Mouse (Mus musculus) megakaryocyte, embryonic 14.5 days (primary cell): ENCODE results near the gene Tnnt2.

Experiments used
- FLI1 ChIP-seq: IDR thresholded peaks from 2 replicates; pipeline ENCODE4 v1.6.1; 2012; ENCODE audit warnings: low read length, inconsistent platforms, mixed read lengths
- GATA1 ChIP-seq: IDR thresholded peaks from 3 replicates; pipeline ENCODE4 v1.6.1; 2012; ENCODE audit warnings: mixed read lengths, low read length, inconsistent platforms, borderline replicate concordance

DNA sequence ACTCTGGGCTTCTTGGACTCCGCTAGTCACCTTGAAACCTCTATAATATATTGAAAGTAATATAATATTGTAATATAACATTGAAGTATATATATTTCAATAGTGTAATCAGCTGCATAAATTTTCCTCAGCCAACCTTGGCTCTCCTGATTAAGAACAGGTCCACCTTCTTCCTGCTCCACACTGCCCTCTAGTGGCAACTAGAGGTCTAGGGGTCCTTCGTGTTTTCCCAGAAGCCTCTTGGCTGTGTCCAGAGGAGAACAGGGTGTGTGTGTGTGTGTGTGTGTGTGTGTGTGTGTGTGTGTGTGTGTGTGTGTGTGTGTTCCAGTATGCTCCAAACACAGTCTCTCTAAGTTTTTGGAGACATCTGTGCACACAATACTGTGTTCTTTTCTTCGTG, 48.4 kb upstream of the Tnnt2 start:
- TF ChIP-seq GATA1 = no peak
- TF ChIP-seq FLI1 = no peak
